Mouse (Mus musculus) intestine, embryonic 15.5 days (tissue): ENCODE measurements around the gene Tmem203. TPM values are rescaled to one million over a fixed set of nuclear protein-coding genes. Genes with fewer than 3 reads are reported as not detected.

Source experiments
- ATAC-seq: fragments of 200-750 bp; cut with Nextera tagmentation; 2 replicates; pipeline ENCODE4 v1.8.0; 2017; ENCODE audit warnings: moderate TSS enrichment, moderate library complexity
- H3K27ac ChIP-seq: fragments of 300-500 bp; sonication (generic); 2 replicates; pipeline ENCODE4 v1.5.1; 2015; ENCODE audit warnings: mild to moderate bottlenecking, inconsistent platforms
- H3K27me3 ChIP-seq: fragments of 300-500 bp; sonication (generic); replicated peaks from 2 replicates; pipeline ENCODE4 v1.6.1; 2015; ENCODE audit warnings: inconsistent platforms
- H3K36me3 ChIP-seq: fragments of 300-500 bp; sonication (generic); 2 replicates; pipeline ENCODE4 v1.6.1; 2015; ENCODE audit warnings: inconsistent platforms
- H3K4me1 ChIP-seq: fragments of 300-500 bp; sonication (generic); replicated peaks from 2 replicates; pipeline ENCODE4 v1.6.1; 2015; ENCODE audit warnings: inconsistent platforms
- H3K4me2 ChIP-seq: fragments of 300-500 bp; sonication (generic); replicated peaks from 2 replicates; pipeline ENCODE4 v1.6.1; 2015; ENCODE audit warnings: mild to moderate bottlenecking, inconsistent platforms
- H3K4me3 ChIP-seq: fragments of 300-500 bp; sonication (generic); replicated peaks from 2 replicates; pipeline ENCODE4 v1.5.1; 2015; ENCODE audit warnings: inconsistent platforms
- H3K9ac ChIP-seq: fragments of 300-500 bp; sonication (generic); 2 replicates; pipeline ENCODE4 v1.6.1; 2015; ENCODE audit warnings: inconsistent platforms
- H3K9me3 ChIP-seq: fragments of 300-500 bp; sonication (generic); 2 replicates; pipeline ENCODE4 v1.6.1; 2016; ENCODE audit warnings: inconsistent platforms
- WGBS: fragments of 180-500 bp; shearing (Covaris S2); methylation state at CpG from one replicate; pipeline ENCODE4 v1.1.7; 2015; 5-methylcytosine and 5-hydroxymethylcytosine counted together
- polyA plus RNA-seq: library from polyadenylated mRNA; unstranded; fragments of >200 nt; fragmentation: Nextera tagmentation; extraction: Ambion mirVana; gene quantifications from 2 replicates; pipeline ENCODE4 v1.2.1, GENCODE M21; 2015

The Tmem203 gene
- polyA plus RNA-seq, 1 experiment from 2014 or later, result 23.2 TPM

DNA sequence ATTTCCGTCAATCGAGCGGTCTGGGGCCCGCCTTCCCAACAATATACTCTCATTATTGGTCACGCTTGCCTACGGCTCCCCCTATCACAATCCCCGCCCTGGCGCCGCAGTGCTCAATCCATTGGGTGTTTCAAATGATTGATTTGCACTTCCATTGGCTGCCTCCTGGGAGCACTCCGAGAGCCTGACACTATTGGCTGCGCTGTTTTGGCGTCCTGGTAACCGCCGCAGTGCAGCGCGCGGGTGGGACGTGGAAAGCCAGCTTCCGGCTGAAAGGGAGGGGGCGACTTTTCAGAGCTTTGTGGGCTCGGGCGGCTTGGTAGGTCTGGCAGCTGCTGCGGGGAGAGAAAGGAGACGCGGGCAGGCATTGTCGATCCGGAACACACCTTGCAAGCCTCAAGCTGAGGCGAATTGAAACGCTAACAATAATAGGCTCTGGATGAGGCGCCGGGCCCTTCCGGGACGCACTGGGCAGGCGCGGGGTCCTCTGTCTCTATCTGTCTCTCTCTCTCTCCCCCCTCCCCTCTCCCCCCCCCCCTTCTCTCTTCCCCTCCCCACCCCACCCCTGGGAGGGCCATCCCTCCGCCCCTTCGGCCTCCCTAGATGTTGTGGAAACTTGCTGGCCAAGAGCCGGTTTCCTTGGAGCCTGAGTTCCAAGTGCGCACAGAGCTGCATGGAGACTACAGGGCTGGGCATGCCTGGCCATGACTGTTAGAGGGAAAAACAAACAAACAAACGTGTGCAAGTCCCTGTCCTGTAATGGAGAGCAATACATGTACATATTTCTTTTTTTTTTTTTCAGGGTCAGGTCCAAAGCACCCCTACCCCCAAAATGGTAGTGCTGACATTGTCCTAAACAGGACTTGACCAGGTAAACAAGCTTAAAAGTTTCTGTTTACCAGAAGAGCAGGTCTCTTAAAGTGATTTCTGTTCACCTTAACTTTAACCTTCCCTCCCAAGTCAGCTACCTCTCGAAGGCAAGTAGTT lies 30.2 kb upstream of the Tmem203 start:
- Histone ChIP-seq H3K4me2 (peak overlapping the region; percentile 52), H3K27me3 (no peaks in the 10 kb centered on the region), H3K4me1 (peaks cover 17% of the 10 kb centered on the region), H3K27ac (peak overlapping the region; percentile 98), H3K9ac (peak overlapping the region; percentile 58), H3K4me3 (peak overlapping the region; percentile 96), H3K9me3 (no peaks in the 10 kb centered on the region), H3K36me3 (no peaks in the 10 kb centered on the region)
- WGBS, result 2% methylated on average over 41 of the region's 41 CpGs
- peak; percentile 95 for ATAC-seq

- no peak for ATAC-seq
- peak overlapping the region; percentile 98 for H3K27ac ChIP-seq
- WGBS, result 76% methylated on average over 8 of the region's 8 CpGs
- H3K27me3 ChIP-seq, result 0 out of 2 replicates have a peak, but pooled peaks cover 3% of the 10 kb centered on the region
- H3K4me3 ChIP-seq, result peak overlapping the region; percentile 96; the same call in 1 of the 2 replicates
- peaks cover 17% of the 10 kb centered on the region for H3K4me1 ChIP-seq
- H3K9ac ChIP-seq, result peak overlapping the region; percentile 58; the same call in 1 of the 2 replicates
- peak overlapping the region; percentile 52 for H3K4me2 ChIP-seq
- no peaks in the 10 kb centered on the region for H3K9me3 ChIP-seq
- no peaks in the 10 kb centered on the region for H3K36me3 ChIP-seq
Observed at GRCm38 (mm10) chr2:25225811-25226379, 29.3 kb upstream of the Tmem203 start.

DNA sequence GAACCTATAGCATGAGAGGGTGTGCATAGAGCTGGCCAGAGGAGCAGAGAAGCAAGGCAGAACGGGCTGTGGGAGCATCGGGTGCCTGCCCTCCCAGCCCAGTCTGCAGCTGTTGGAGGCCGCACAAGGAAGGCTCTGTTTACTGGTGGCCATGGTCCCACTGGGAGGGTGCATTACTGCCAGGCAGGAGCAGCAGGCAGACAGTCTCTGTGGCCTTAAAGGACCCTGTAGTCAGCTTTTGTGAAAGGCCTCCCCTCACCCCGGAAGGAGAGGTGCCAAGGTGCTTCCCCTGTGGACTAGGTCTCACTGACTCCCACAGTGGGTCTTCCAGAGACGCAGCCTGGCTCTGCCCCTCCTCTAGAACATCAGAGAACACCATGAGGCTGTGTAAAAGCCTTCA lies 28.4 kb upstream of the Tmem203 start:
- WGBS, result 78% methylated on average over 5 of the region's 5 CpGs
- H3K36me3 ChIP-seq, result no peaks in the 10 kb centered on the region
- peaks cover 16% of the 10 kb centered on the region for H3K4me1 ChIP-seq
- no peaks in the 10 kb centered on the region for H3K9me3 ChIP-seq
- H3K9ac ChIP-seq, result no peak overlapping the region
- 0 out of 2 replicates have a peak, but pooled peaks cover 6% of the 10 kb centered on the region for H3K27me3 ChIP-seq
- no peak overlapping the region for H3K4me2 ChIP-seq
- no peak for ATAC-seq
- H3K27ac ChIP-seq, result no peak overlapping the region
- H3K4me3 ChIP-seq, result no peak overlapping the region

DNA sequence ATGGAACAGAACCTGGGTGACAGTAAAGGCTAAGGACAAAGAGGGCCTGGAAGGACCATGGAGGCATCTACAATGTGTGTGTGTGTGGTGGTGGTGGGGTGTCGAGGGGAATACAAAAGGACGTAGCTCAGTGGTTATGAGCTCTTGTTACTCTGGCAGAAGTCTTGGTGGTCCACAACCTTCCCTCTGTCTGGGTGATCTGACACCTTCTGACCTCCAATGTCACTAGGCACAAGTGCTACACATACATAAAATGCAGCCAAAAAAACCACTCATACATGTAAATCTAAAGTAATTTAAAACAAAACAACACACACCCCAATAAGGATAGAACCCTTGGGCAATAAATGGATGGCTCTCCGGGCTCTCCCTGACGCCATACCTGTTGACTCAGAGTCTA lies 27.8 kb upstream of the Tmem203 start:
- H3K4me1 ChIP-seq, result peaks cover 15% of the 10 kb centered on the region
- WGBS, result 88% methylated on average over 4 of the region's 4 CpGs
- no peak overlapping the region for H3K4me2 ChIP-seq
- H3K9me3 ChIP-seq, result no peaks in the 10 kb centered on the region
- no peaks in the 10 kb centered on the region for H3K36me3 ChIP-seq
- no peak overlapping the region for H3K4me3 ChIP-seq
- 0 out of 2 replicates have a peak, but pooled peaks cover 6% of the 10 kb centered on the region for H3K27me3 ChIP-seq
- no peak overlapping the region for H3K27ac ChIP-seq
- no peak overlapping the region for H3K9ac ChIP-seq
- no peak for ATAC-seq

GRCm38 (mm10) chr2:25228431-25228889 lies 26.8 kb upstream of the Tmem203 start:
- Histone ChIP-seq H3K36me3 (no peaks in the 10 kb centered on the region), H3K4me3 (peak overlapping the region; percentile 7; the same call in 1 of the 2 replicates), H3K27me3 (0 out of 2 replicates have a peak, but pooled peaks cover 6% of the 10 kb centered on the region), H3K27ac (peak overlapping the region; percentile 46), H3K4me1 (peaks cover 13% of the 10 kb centered on the region), H3K9me3 (no peaks in the 10 kb centered on the region), H3K9ac (no peak overlapping the region), H3K4me2 (peak overlapping the region; percentile 50)
- WGBS, result 2% methylated on average over 7 of the region's 7 CpGs
- ATAC-seq, result peak; percentile 42

- 64% methylated on average over 6 of the region's 6 CpGs for WGBS
- Histone ChIP-seq H3K9me3 (no peaks in the 10 kb centered on the region), H3K27ac (peak overlapping the region; percentile 46), H3K9ac (peak overlapping the region; percentile 21; the same call in 1 of the 2 replicates), H3K4me2 (peak overlapping the region; percentile 50), H3K27me3 (0 out of 2 replicates have a peak, but pooled peaks cover 6% of the 10 kb centered on the region), H3K4me3 (peak overlapping the region; percentile 7; the same call in 1 of the 2 replicates), H3K4me1 (peaks cover 11% of the 10 kb centered on the region), H3K36me3 (no peaks in the 10 kb centered on the region)
- ATAC-seq, result no peak
Observed at GRCm38 (mm10) chr2:25228995-25229530, 26.2 kb upstream of the Tmem203 start.

DNA sequence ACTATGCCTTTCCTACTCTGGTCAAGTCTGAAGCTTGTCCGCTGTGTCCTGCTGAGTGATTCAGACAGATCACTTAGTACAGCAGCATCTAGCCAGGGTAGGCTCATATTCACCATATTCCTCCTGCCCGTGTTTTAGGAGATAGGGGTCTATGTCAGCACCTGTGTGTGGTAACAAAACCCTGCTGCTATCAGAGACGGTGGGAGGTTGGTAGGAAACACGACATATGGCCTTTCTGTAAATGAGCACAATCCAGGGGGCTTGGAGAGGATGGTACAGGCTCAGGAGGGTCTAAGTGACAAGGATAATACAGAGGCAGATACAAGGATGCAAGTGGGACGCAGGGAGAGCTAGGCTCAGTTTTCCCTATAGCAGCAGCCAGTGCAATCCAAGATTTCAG lies 25.7 kb upstream of the Tmem203 start:
- Histone ChIP-seq H3K9ac (no peak overlapping the region), H3K36me3 (no peaks in the 10 kb centered on the region), H3K4me3 (no peak overlapping the region), H3K9me3 (no peaks in the 10 kb centered on the region), H3K4me1 (peaks cover 11% of the 10 kb centered on the region), H3K27ac (no peak overlapping the region), H3K4me2 (no peak overlapping the region), H3K27me3 (0 out of 2 replicates have a peak, but pooled peaks cover 6% of the 10 kb centered on the region)
- 83% methylated on average over 5 of the region's 5 CpGs for WGBS
- no peak for ATAC-seq

- no peak for ATAC-seq
- H3K4me3 ChIP-seq, result no peak overlapping the region
- no peak overlapping the region for H3K27ac ChIP-seq
- no peak overlapping the region for H3K4me2 ChIP-seq
- H3K9ac ChIP-seq, result no peak overlapping the region
- 0 out of 2 replicates have a peak, but pooled peaks cover 6% of the 10 kb centered on the region for H3K27me3 ChIP-seq
- H3K9me3 ChIP-seq, result no peaks in the 10 kb centered on the region
- H3K4me1 ChIP-seq, result peaks cover 11% of the 10 kb centered on the region
- WGBS, result 88% methylated on average over 7 of the region's 7 CpGs
- H3K36me3 ChIP-seq, result no peaks in the 10 kb centered on the region
Observed at GRCm38 (mm10) chr2:25230581-25230980, 24.7 kb upstream of the Tmem203 start.

GRCm38 (mm10) chr2:25231038-25231437 lies 24.2 kb upstream of the Tmem203 start:
- WGBS, result 61% methylated on average over 12 of the region's 12 CpGs
- no peak overlapping the region for H3K4me3 ChIP-seq
- no peak overlapping the region for H3K9ac ChIP-seq
- H3K9me3 ChIP-seq, result no peaks in the 10 kb centered on the region
- 0 out of 2 replicates have a peak, but pooled peaks cover 6% of the 10 kb centered on the region for H3K27me3 ChIP-seq
- no peak for ATAC-seq
- H3K4me1 ChIP-seq, result peaks cover 6% of the 10 kb centered on the region
- H3K4me2 ChIP-seq, result no peak overlapping the region
- no peak overlapping the region for H3K27ac ChIP-seq
- no peaks in the 10 kb centered on the region for H3K36me3 ChIP-seq

- no peak for ATAC-seq
- Histone ChIP-seq H3K27ac (no peak overlapping the region), H3K4me3 (no peak overlapping the region), H3K36me3 (no peaks in the 10 kb centered on the region), H3K27me3 (0 out of 2 replicates have a peak, but pooled peaks cover 6% of the 10 kb centered on the region), H3K9ac (peak overlapping the region; percentile 3; the same call in 1 of the 2 replicates), H3K4me1 (peaks cover 12% of the 10 kb centered on the region), H3K9me3 (no peaks in the 10 kb centered on the region), H3K4me2 (no peak overlapping the region)
- 80% methylated on average over 4 of the region's 4 CpGs for WGBS
Observed at GRCm38 (mm10) chr2:25233421-25233820, 21.8 kb upstream of the Tmem203 start.

DNA sequence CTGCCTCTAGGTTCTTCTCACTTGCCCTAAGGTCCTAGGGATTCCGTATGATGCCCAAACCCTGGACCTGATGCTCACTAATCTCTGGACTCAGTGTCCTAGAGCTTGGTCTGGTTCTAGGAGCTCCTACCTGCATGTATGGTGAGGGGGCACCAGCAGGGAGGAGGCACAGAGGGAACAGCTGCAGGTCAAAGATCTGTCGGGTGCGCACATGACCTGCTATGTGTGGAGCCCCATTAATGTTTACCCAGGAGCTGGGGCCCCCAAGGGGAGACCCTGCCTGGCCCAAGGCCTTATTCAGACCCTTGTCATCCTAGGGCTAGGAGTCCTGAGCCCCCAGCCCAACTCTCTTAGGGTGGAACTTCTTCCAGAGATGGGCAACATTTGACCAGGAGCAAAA lies 21.2 kb upstream of the Tmem203 start, which contains the start of gene Slc34a3:
Gene Slc34a3 (minus strand): TSS at position 315 of the 400 bp plus-strand sequence.
- H3K27ac ChIP-seq, result peak within 1 kb of the TSS; percentile 66
- no peak within 1 kb of the TSS for H3K4me3 ChIP-seq

More for the DNA sequence above, 21.2 kb upstream of the Tmem203 start, which contains the start of gene Slc34a3:
- no peaks in the 10 kb centered on the region for H3K9me3 ChIP-seq
- H3K9ac ChIP-seq, result peak within 1 kb of the TSS; percentile 3; the same call in 1 of the 2 replicates
- 0 out of 2 replicates have a peak, but pooled peaks cover 6% of the 10 kb centered on the region for H3K27me3 ChIP-seq
- H3K4me1 ChIP-seq, result peaks cover 9% of the 10 kb centered on the region
- 63% methylated on average over 3 of the region's 3 CpGs for WGBS
- peak within 1 kb of the TSS; percentile 41 for H3K4me2 ChIP-seq
- no peaks in the 10 kb centered on the region for H3K36me3 ChIP-seq
- ATAC-seq, result peak; percentile 62
